Mouse (Mus musculus) embryonic facial prominence, embryonic 13.5 days (tissue): ENCODE data around the gene Fa2h. TPM values are rescaled to one million over a fixed set of nuclear protein-coding genes. Genes with fewer than 3 reads are reported as not detected.
"Not testable (repeated sequence)": the region's sequence is repeated elsewhere in the genome, so short reads cannot be mapped to it uniquely, and the experiment has no call there.

ENCODE experiments used
- ATAC-seq: fragments of 200-750 bp; cut with Nextera tagmentation; 2 replicates; pipeline ENCODE4 v1.8.0; 2017; ENCODE audit warnings: low read depth; ENCODE audit not compliant: insufficient number of reproducible peaks, insufficient read depth, low FRiP score, low TSS enrichment
- H3K27ac ChIP-seq: fragments of 300-500 bp; sonication (generic); 2 replicates; pipeline ENCODE4 v1.5.1; 2015; ENCODE audit warnings: moderate library complexity, mild to moderate bottlenecking, inconsistent platforms
- H3K27me3 ChIP-seq: fragments of 300-500 bp; sonication (generic); 2 replicates; pipeline ENCODE4 v1.6.1; 2015; ENCODE audit warnings: mild to moderate bottlenecking, inconsistent platforms
- H3K36me3 ChIP-seq: fragments of 300-500 bp; sonication (generic); 2 replicates; pipeline ENCODE4 v1.6.1; 2015; ENCODE audit warnings: mild to moderate bottlenecking, inconsistent platforms
- H3K4me1 ChIP-seq: fragments of 300-500 bp; sonication (generic); 2 replicates; pipeline ENCODE4 v1.6.1; 2015; ENCODE audit warnings: inconsistent platforms
- H3K4me2 ChIP-seq: fragments of 300-500 bp; sonication (generic); 2 replicates; pipeline ENCODE4 v1.6.1; 2015; ENCODE audit warnings: moderate library complexity, mild to moderate bottlenecking, inconsistent platforms
- H3K4me3 ChIP-seq: fragments of 300-500 bp; sonication (generic); 2 replicates; pipeline ENCODE4 v1.5.1; 2015; ENCODE audit warnings: mild to moderate bottlenecking, inconsistent platforms
- H3K9ac ChIP-seq: fragments of 300-500 bp; sonication (generic); 2 replicates; pipeline ENCODE4 v1.6.1; 2015; ENCODE audit warnings: mild to moderate bottlenecking, inconsistent platforms
- H3K9me3 ChIP-seq: fragments of 300-500 bp; sonication (generic); 2 replicates; pipeline ENCODE4 v1.6.1; 2016; ENCODE audit warnings: inconsistent platforms
- WGBS: fragments of 180-500 bp; shearing (Covaris S2); methylation state at CpG from one replicate; pipeline ENCODE4 v1.1.7; 2015; ENCODE audit warnings: mixed read lengths; 5-methylcytosine and 5-hydroxymethylcytosine counted together
- polyA plus RNA-seq: library from polyadenylated mRNA; unstranded; fragments of >200 nt; fragmentation: Nextera tagmentation; extraction: Ambion mirVana; gene quantifications from 2 replicates; pipeline ENCODE4 v1.2.1, GENCODE M21; 2015

Gene Fa2h
- polyA plus RNA-seq, 1 experiment from 2014 or later, result 0.17 TPM

DNA sequence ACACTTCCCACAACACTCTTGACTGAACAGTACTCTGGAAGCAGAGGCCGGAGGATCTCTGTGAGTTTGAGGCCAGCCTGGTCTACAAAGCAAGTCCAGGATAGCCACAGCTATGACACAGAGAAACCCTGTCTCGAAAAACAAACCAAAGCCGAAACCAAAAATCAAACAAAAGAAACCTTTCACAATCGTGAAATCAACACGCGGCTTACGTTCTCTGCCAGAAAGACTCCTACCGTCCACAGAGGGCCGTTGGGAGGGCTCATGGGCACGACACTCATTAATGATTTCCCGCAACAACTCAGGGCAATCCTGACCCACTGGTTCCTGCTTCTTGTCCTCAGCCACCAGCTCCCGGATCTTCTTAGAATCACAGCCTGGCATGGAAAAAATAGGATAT is 78.9 kb downstream of the Fa2h start:
- ATAC-seq, result no peak
- Histone ChIP-seq H3K4me2 (no peak overlapping the region), H3K9me3 (no peaks in the 10 kb centered on the region), H3K27ac (no peak overlapping the region), H3K36me3 (no peaks in the 10 kb centered on the region), H3K4me3 (no peak overlapping the region), H3K9ac (no peak overlapping the region), H3K27me3 (0 out of 2 replicates have a peak, but pooled peaks cover 5% of the 10 kb centered on the region), H3K4me1 (no peaks in the 10 kb centered on the region)
- WGBS, result 88% methylated on average over 12 of the region's 12 CpGs

DNA sequence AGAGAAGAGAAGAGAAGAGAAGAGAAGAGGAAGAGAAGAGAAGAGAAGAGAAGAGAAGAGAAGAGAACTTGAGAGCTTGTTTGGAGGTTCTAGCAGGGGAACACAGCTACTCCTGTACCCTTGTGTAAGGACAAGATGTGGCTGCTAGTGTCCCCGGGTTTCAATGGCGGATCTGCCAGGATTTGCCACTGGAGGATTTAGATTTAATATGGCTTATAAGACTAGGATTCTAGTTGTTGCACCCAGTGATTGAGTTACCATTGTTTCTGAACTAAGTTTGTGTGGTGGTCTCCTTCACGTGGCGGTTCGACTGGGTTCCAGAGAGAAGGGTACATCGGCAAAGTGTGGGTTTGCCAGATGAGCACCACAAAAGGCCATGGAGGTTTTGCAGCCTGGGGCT is 79.7 kb downstream of the Fa2h start:
- 91% methylated on average over 6 of the region's 6 CpGs for WGBS
- H3K4me3 ChIP-seq, H3K27me3 ChIP-seq, H3K4me1 ChIP-seq, H3K9ac ChIP-seq, H3K27ac ChIP-seq, H3K9me3 ChIP-seq, ATAC-seq, H3K36me3 ChIP-seq, H3K4me2 ChIP-seq: not testable (repeated sequence)

DNA sequence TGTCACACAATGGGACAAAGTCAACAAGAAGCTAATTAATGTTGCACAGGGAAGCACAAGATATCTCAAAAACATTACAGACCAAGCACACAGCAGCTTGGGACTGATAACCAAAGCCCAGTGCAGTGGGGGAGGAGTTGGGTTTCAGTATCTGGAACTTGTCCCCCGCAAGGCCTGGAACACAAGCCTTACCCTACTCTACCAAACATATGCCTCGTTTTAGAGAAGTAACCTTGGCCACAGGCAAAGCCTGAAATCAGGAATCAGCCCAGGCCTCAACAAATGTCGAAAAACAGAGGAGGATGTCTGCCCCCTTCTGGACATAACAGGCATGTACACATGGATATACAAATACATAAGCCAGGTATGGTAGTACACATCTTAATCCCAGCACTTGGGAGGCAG is 80.9 kb downstream of the Fa2h start:
- H3K36me3 ChIP-seq, result no peaks in the 10 kb centered on the region
- H3K27me3 ChIP-seq, result no peaks in the 10 kb centered on the region
- H3K4me1 ChIP-seq, result no peaks in the 10 kb centered on the region
- H3K9me3 ChIP-seq, result no peaks in the 10 kb centered on the region
- H3K27ac ChIP-seq, result no peak overlapping the region
- no peak overlapping the region for H3K4me2 ChIP-seq
- H3K4me3 ChIP-seq, result no peak overlapping the region
- whole genome bisulfite sequencing, result 80% methylated on average over 3 of the region's 3 CpGs
- H3K9ac ChIP-seq, result no peak overlapping the region
- ATAC-seq, result no peak

DNA sequence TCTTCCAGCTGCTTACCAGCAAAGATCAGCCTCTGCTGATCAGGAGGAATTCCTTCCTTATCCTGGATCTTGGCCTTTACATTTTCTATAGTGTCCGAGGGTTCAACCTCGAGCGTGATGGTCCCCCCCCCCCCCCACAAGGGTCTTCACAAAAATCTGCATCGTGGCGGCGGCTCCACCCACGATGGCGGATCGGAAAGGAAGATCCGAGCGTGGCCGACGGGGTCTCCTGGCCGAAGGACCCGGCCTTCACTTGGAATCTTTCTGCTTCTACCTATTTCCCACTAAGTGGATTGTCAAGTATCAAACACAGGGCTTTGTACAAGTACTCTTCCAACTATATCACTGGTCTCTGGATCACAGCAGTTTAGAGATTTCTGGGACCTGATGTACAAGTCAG is 83.6 kb downstream of the Fa2h start:
- H3K27me3 ChIP-seq, H3K4me2 ChIP-seq, H3K9me3 ChIP-seq, ATAC-seq, H3K4me1 ChIP-seq, H3K9ac ChIP-seq, H3K36me3 ChIP-seq, H3K27ac ChIP-seq, H3K4me3 ChIP-seq: not testable (repeated sequence)
- 84% methylated on average over 15 of the region's 15 CpGs for WGBS

DNA sequence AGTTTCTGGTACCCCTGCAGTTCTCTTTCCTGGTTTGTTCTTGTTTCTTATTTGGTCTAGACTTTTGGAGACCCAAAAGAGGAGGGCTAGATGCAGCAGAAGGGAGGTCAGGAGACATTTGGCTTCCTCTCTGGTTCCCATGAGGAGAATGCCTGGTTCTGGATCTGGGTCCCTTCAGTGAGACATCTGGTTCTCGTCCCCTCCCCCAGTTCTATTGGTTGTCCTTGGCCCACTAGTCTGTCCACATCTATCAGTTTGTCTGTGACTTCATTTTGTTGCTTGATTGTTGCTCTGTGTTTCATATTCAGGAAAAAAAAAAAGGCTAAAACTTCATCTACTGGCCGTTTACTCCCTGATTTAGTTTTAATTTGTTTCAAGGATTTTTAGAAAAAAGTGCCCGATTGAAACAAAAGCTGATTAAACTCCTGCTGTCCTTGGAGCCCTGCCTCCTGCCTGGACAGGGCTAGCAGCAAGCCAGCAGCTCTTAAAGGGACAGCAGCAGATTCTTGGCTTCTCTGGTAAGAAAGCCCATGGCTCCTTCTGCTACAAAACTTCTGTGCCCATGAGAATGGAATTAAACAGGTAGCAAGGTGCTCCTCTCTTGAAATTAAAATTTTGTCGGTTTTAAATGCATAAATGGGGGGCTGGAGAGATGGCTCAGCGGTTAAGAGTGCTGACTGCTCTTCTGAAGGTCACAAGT is 88.4 kb downstream of the Fa2h start:
- H3K4me3 ChIP-seq, result no peak overlapping the region
- H3K9me3 ChIP-seq, result no peaks in the 10 kb centered on the region
- no peak overlapping the region for H3K4me2 ChIP-seq
- ATAC-seq, result no peak
- H3K4me1 ChIP-seq, result no peaks in the 10 kb centered on the region
- H3K27ac ChIP-seq, result no peak overlapping the region
- H3K36me3 ChIP-seq, result no peaks in the 10 kb centered on the region
- no peak overlapping the region for H3K9ac ChIP-seq
- H3K27me3 ChIP-seq, result no peaks in the 10 kb centered on the region
- WGBS, result 22% methylated on average over 5 of the region's 5 CpGs

DNA sequence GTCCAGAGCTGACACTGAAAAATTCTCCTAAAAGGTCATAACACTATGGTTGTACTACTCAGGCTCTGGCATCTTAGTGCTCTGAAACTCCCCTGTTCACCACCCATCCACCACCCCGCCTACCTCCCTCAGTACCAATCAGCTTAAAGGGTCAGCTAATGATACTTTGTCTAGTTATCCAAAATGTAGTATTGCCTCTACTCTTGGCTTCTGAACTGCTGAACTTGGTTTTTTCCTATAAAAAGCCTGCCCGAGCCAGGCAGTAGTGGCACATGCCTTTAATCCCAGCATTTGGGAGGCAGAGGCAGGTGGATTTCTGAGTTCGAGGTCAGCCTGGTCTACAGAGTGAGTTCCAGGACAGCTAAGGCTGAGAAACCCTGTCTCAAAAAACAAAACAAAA is 89.3 kb downstream of the Fa2h start:
- Histone ChIP-seq H3K4me1 (no peaks in the 10 kb centered on the region), H3K4me2 (no peak overlapping the region), H3K4me3 (no peak overlapping the region), H3K36me3 (no peaks in the 10 kb centered on the region), H3K9me3 (no peaks in the 10 kb centered on the region), H3K9ac (no peak overlapping the region), H3K27ac (no peak overlapping the region), H3K27me3 (no peaks in the 10 kb centered on the region)
- no peak for ATAC-seq
- WGBS, result 92% methylated on average over 3 of the region's 3 CpGs

DNA sequence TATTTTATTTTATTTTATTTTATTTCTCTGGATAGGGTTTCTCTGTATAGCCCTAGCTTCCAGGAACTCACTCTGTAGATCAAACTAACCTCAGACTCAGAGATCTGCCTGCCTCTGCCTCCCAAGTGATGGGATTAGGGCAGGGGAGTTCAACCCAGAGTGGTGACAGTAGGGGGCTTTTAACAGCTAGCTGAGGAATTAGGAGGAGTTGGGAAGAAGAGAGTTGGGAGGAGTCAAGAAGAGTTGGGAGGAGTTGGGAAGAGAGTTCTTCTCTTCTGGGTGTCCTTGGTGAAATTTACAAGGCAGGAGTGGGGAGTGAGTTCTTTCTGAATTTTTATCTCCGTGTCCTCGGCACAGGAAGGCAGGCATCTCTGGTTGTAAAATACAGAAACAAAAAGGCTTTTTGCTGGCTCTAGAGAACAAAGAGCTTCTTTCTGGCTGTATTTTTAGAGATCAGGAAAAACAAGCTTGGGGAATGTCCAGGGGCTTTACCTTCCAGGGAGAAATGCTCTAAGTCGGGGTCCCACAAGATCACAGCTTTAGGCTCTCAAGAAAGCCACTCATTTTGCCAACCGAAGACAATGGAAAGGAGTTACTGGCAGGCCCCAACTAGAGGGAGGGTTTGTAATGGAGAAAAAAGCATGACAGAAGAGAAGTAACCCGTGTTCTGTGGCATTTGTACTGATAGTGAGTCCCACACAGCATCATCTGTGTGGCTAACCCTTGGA is 90.4 kb downstream of the Fa2h start:
- H3K4me2 ChIP-seq, H3K9me3 ChIP-seq, H3K27ac ChIP-seq, H3K9ac ChIP-seq, H3K4me3 ChIP-seq, H3K36me3 ChIP-seq, H3K27me3 ChIP-seq, ATAC-seq, H3K4me1 ChIP-seq: not testable (repeated sequence)
- WGBS, result 64% methylated on average over 5 of the region's 5 CpGs

DNA sequence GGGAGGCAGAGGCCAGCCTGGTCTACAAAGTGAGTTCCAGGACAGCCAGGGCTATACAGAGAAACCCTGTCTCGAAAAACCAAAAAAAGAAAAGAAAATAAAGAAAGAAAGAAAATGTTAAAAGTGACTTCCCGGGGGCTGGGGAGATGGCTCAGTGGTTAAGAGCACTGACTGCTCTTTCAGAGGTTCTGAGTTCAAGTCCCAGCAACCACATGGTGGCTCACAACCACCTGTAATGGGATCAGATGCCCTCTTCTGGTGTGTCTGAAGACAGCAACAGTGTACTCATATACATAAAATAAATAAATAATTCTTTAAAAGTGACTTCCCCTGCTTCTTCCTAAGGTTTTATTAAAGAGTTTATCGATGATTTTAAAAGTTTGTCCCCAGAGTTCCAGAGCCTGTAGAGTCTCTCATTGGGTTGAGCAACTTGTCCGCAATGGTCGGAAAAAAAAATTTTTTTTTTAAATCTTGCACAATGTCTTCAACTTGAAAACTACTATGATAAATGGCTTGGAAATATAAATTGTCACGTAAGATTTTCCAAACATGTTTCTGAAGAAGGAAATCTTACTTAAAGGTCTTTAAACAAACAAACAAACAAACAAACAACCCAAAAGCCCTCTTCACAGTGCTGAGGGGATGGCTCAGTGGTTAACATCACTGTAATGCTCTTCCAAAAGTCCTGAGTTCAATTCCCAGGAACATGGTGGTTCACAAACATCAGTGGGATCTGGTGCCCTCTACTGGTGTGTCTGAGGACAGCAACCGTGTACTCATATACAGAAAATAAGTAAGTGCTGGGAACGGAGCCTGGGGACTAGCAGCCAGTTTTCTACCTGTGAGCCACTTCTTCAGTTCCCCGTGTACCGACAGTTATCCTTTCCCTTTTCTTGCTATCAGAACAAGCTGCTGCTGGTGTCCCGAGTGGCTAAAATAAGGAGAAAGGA is 92.8 kb downstream of the Fa2h start:
- no peaks in the 10 kb centered on the region for H3K27me3 ChIP-seq
- peaks cover 10% of the 10 kb centered on the region; the same call in 1 of the 2 replicates for H3K4me1 ChIP-seq
- H3K27ac ChIP-seq, result no peak overlapping the region
- ATAC-seq, result no peak
- WGBS, result 66% methylated on average over 11 of the region's 11 CpGs
- no peak overlapping the region for H3K9ac ChIP-seq
- H3K9me3 ChIP-seq, result no peaks in the 10 kb centered on the region
- peak overlapping the region; percentile 94 for H3K4me3 ChIP-seq
- H3K36me3 ChIP-seq, result peaks cover 6% of the 10 kb centered on the region
- H3K4me2 ChIP-seq, result peak overlapping the region; percentile 57

DNA sequence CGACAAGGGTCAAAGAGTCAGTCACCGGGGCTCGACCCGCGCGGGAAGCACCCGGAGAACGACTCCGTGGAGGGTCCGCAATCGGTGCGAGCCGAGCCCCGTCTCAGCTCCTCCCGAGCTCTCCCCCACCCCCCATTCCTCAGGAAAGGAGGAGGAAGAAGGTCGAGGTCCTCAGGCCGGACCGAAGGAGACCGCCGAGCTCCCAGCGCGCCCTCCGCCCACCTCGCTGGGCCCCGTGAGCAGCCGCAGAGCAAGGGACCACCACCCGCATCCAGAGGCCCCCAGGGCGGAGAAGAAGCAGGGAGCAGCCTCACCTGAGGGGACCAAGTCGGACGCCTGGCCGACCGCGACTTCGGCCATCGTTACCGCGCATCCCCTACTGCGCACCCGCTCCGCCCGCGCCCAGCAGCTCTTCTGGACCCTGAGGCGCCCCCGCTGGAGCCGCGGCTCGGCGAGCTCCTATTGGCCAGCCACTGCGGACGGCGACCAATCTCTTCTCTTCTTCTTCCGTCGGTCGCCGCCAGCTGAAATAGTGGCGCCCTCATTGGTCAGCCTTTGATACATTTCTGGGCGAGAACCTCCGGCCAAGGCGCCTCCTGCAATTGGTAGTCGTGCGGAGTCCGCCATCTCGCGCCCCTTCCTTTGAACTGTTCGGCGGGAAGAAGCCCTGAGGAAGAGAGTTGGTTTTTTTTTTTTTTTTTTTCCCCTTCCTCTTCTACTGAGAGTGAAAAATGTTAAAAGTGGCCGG is 93.6 kb downstream of the Fa2h start, which contains the start of gene Rfwd3:
Gene Rfwd3 (minus strand): TSS at position 402 of the 748 bp plus-strand sequence.
- H3K4me3 ChIP-seq, result peak within 1 kb of the TSS; percentile 94
- H3K27ac ChIP-seq, result peak within 1 kb of the TSS; percentile 90
- H3K36me3 ChIP-seq, result peaks cover 12% of the 10 kb centered on the region
- ATAC-seq, result peak; percentile 96
- H3K4me1 ChIP-seq, result peaks cover 10% of the 10 kb centered on the region; the same call in 1 of the 2 replicates
- WGBS, result under 1% methylated on average over 67 of the region's 67 CpGs
- peak within 1 kb of the TSS; percentile 90 for H3K9ac ChIP-seq
- no peaks in the 10 kb centered on the region for H3K27me3 ChIP-seq
- H3K4me2 ChIP-seq, result peak within 1 kb of the TSS; percentile 66
- no peaks in the 10 kb centered on the region for H3K9me3 ChIP-seq

DNA sequence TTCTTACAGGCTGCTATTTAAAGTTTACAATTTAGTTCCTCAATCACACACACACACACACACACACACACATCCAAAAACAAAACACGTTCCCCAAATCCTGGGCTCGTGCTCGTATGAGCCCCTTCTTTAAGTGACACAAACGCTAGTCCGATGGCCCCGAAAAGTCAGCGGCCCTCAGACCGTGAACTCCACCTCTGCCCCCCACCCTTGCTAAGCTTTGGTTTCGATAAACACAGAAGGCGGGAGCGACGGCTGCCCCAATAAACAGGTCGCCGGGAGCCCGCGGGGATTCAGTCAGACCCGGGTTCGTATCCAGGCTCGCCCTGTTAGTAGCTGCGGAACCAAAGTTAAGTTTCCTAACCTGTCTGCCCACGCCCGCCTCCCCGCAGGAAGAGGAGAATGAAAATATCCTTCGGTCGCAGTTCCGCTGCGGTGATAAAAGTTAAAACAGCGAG is 94.2 kb downstream of the Fa2h start:
- H3K4me2 ChIP-seq, result peak overlapping the region; percentile 66
- H3K27me3 ChIP-seq, result no peaks in the 10 kb centered on the region
- H3K4me1 ChIP-seq, result peaks cover 10% of the 10 kb centered on the region; the same call in 1 of the 2 replicates
- under 1% methylated on average over 28 of the region's 28 CpGs for WGBS
- H3K9ac ChIP-seq, result peak overlapping the region; percentile 90
- H3K9me3 ChIP-seq, result no peaks in the 10 kb centered on the region
- H3K36me3 ChIP-seq, result peaks cover 17% of the 10 kb centered on the region
- peak overlapping the region; percentile 90 for H3K27ac ChIP-seq
- H3K4me3 ChIP-seq, result peak overlapping the region; percentile 94
- ATAC-seq, result 0 out of 2 replicates have a peak, but pooled peaks have one; percentile 5

DNA sequence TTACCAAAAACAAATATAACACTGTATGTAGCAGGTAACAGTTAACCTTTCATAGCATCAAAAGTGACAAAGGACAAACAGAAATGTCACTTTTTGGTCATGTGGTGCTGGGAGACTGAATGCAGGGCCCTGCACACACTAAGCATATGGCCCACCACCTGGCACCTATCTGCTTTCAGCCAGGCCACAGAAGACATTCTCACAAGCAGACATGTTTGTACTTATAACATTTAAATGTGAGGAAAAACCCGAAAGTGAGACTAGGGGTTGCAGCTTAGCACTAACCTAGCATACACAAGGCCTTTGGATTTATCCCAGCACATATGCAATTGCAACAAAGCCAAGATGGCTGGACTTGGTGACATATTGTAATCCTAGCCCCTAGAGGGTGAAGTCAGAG is 95.6 kb downstream of the Fa2h start:
- Histone ChIP-seq H3K4me2 (peak overlapping the region; percentile 66), H3K27me3 (no peaks in the 10 kb centered on the region), H3K27ac (no peak overlapping the region), H3K9ac (peak overlapping the region; percentile 40; the same call in 1 of the 2 replicates), H3K4me1 (peaks cover 10% of the 10 kb centered on the region; the same call in 1 of the 2 replicates), H3K9me3 (no peaks in the 10 kb centered on the region), H3K36me3 (peaks cover 31% of the 10 kb centered on the region), H3K4me3 (no peak overlapping the region)
- ATAC-seq, result no peak
- WGBS, result 87% methylated on average over 1 of the region's 1 CpGs
